Mouse (Mus musculus) forebrain, embryonic 11.5 days (tissue): ENCODE data around the gene Tsnax. TPM values are rescaled to one million over a fixed set of nuclear protein-coding genes. Genes with fewer than 3 reads are reported as not detected.
A peak's percentile ranks its signal among the peaks of the same experiment; 100 is the strongest.

Experiments
- ATAC-seq: fragments of 200-750 bp; cut with Nextera tagmentation; replicated peaks from 2 replicates; pipeline ENCODE4 v1.8.0; 2017; ENCODE audit warnings: moderate TSS enrichment; ENCODE audit not compliant: low FRiP score
- DNase-seq: peaks from one replicate; pipeline ENCODE4 v3.0.0-alpha.2; 2017; ENCODE audit warnings: low spot score
- H3K27ac ChIP-seq: fragments of 300-500 bp; sonication (generic); 2 replicates; pipeline ENCODE4 v1.5.1; 2014; ENCODE audit warnings: low read depth, low read length
- H3K27me3 ChIP-seq: fragments of 300-500 bp; sonication (generic); 2 replicates; pipeline ENCODE4 v1.6.1; 2014; ENCODE audit warnings: mild to moderate bottlenecking, low read length, mixed read lengths; ENCODE audit not compliant: control insufficient read depth, insufficient read depth
- H3K36me3 ChIP-seq: fragments of 300-500 bp; sonication (generic); 2 replicates; pipeline ENCODE4 v1.6.1; 2014; ENCODE audit warnings: mild to moderate bottlenecking, low read length, moderate library complexity, mixed read lengths; ENCODE audit not compliant: control insufficient read depth, insufficient read depth
- H3K4me1 ChIP-seq: fragments of 300-500 bp; sonication (generic); replicated peaks from 2 replicates; pipeline ENCODE4 v1.6.1; 2014; ENCODE audit warnings: low read length, mixed read lengths; ENCODE audit not compliant: control insufficient read depth, insufficient read depth
- H3K4me2 ChIP-seq: fragments of 300-500 bp; sonication (generic); 2 replicates; pipeline ENCODE4 v1.6.1; 2014; ENCODE audit warnings: low read depth, mild to moderate bottlenecking, low read length, moderate library complexity, mixed read lengths; ENCODE audit not compliant: severe bottlenecking
- H3K4me3 ChIP-seq: fragments of 300-500 bp; sonication (generic); 2 replicates; pipeline ENCODE4 v1.5.1; 2014; ENCODE audit warnings: low read depth, low read length
- H3K9ac ChIP-seq: fragments of 300-500 bp; sonication (generic); 2 replicates; pipeline ENCODE4 v1.6.1; 2014; ENCODE audit warnings: low read length
- H3K9me3 ChIP-seq: fragments of 300-500 bp; sonication (generic); 2 replicates; pipeline ENCODE4 v1.6.1; 2016; ENCODE audit warnings: low read length, mixed read lengths; ENCODE audit not compliant: control insufficient read depth
- WGBS: fragments of 180-500 bp; shearing (Covaris S2); extraction: QIAGEN DNeasy Blood & Tissue Kit; methylation state at CpG from one replicate; pipeline ENCODE4 v1.1.7; 2014; 5-methylcytosine and 5-hydroxymethylcytosine counted together
- polyA plus RNA-seq: library from polyadenylated mRNA; unstranded; fragments of >200 nt; fragmentation: Nextera tagmentation; extraction: Ambion mirVana; gene quantifications from 2 replicates; pipeline ENCODE4 v1.2.1, GENCODE M21; 2014

Gene Tsnax
- polyA plus RNA-seq, 1 experiment from 2014 or later: 126 TPM

GRCm38 (mm10) chr8:124980036-124980435 lies 32.8 kb upstream of the Tsnax start:
- no peaks in the 10 kb centered on the region for H3K4me1 ChIP-seq
- H3K27me3 ChIP-seq: no peaks in the 10 kb centered on the region
- H3K36me3 ChIP-seq: no peaks in the 10 kb centered on the region
- no peak overlapping the region for H3K27ac ChIP-seq
- H3K4me2 ChIP-seq: no peak overlapping the region
- DNase-seq: no peak
- no peak for ATAC-seq
- WGBS: 93% methylated on average over 3 of the region's 3 CpGs
- H3K9ac ChIP-seq: no peak overlapping the region
- no peaks in the 10 kb centered on the region for H3K9me3 ChIP-seq
- H3K4me3 ChIP-seq: no peak overlapping the region

GRCm38 (mm10) chr8:124980828-124981227 lies 32.0 kb upstream of the Tsnax start:
- no peaks in the 10 kb centered on the region for H3K27me3 ChIP-seq
- no peak for ATAC-seq
- no peak overlapping the region for H3K4me2 ChIP-seq
- no peaks in the 10 kb centered on the region for H3K4me1 ChIP-seq
- H3K9me3 ChIP-seq: no peaks in the 10 kb centered on the region
- H3K36me3 ChIP-seq: no peaks in the 10 kb centered on the region
- no peak for DNase-seq
- 80% methylated on average over 8 of the region's 8 CpGs for WGBS
- no peak overlapping the region for H3K27ac ChIP-seq
- H3K4me3 ChIP-seq: no peak overlapping the region
- no peak overlapping the region for H3K9ac ChIP-seq

- H3K36me3 ChIP-seq: no peaks in the 10 kb centered on the region
- no peak overlapping the region for H3K27ac ChIP-seq
- no peak overlapping the region for H3K4me3 ChIP-seq
- H3K9me3 ChIP-seq: no peaks in the 10 kb centered on the region
- H3K4me2 ChIP-seq: no peak overlapping the region
- DNase-seq (peak; percentile 48), ATAC-seq (no peak)
- H3K9ac ChIP-seq: no peak overlapping the region
- H3K27me3 ChIP-seq: no peaks in the 10 kb centered on the region
- no peaks in the 10 kb centered on the region for H3K4me1 ChIP-seq
- 21% methylated on average over 17 of the region's 17 CpGs for WGBS
Observed at GRCm38 (mm10) chr8:124990923-124991667, 21.7 kb upstream of the Tsnax start.

- no peaks in the 10 kb centered on the region for H3K9me3 ChIP-seq
- H3K27ac ChIP-seq: no peak overlapping the region
- no peak overlapping the region for H3K9ac ChIP-seq
- no peaks in the 10 kb centered on the region for H3K36me3 ChIP-seq
- no peaks in the 10 kb centered on the region for H3K27me3 ChIP-seq
- 29% methylated on average over 6 of the region's 6 CpGs for WGBS
- H3K4me1 ChIP-seq: no peaks in the 10 kb centered on the region
- ATAC-seq: no peak
- no peak for DNase-seq
- no peak overlapping the region for H3K4me3 ChIP-seq
- H3K4me2 ChIP-seq: no peak overlapping the region
Observed at GRCm38 (mm10) chr8:124991668-124991926, 21.2 kb upstream of the Tsnax start.

- Histone ChIP-seq H3K4me1 (no peaks in the 10 kb centered on the region), H3K4me3 (no peak overlapping the region)
- 72% methylated on average over 2 of the region's 2 CpGs for WGBS
Observed at GRCm38 (mm10) chr8:124995776-124996175, 17.0 kb upstream of the Tsnax start.

GRCm38 (mm10) chr8:125024085-125024484 lies 11.3 kb downstream of the Tsnax start:
- H3K9ac ChIP-seq: no peak overlapping the region
- ATAC-seq (no peak), DNase-seq (no peak)
- no peaks in the 10 kb centered on the region for H3K27me3 ChIP-seq
- H3K4me3 ChIP-seq: no peak overlapping the region
- no peaks in the 10 kb centered on the region for H3K4me1 ChIP-seq
- no peak overlapping the region for H3K4me2 ChIP-seq
- 92% methylated on average over 8 of the region's 8 CpGs for WGBS
- H3K27ac ChIP-seq: no peak overlapping the region
- H3K36me3 ChIP-seq: peaks cover 6% of the 10 kb centered on the region
- no peaks in the 10 kb centered on the region for H3K9me3 ChIP-seq

More at GRCm38 (mm10) chr8:124995776-124996175, 17.0 kb upstream of the Tsnax start:
- no peak overlapping the region for H3K27ac ChIP-seq
- DNase-seq (peak; percentile 16), ATAC-seq (no peak)
- no peak overlapping the region for H3K9ac ChIP-seq
- no peaks in the 10 kb centered on the region for H3K27me3 ChIP-seq
- no peak overlapping the region for H3K4me2 ChIP-seq
- H3K9me3 ChIP-seq: peaks cover 7% of the 10 kb centered on the region; the same call in 1 of the 2 replicates
- no peaks in the 10 kb centered on the region for H3K36me3 ChIP-seq

- Histone ChIP-seq H3K9me3 (no peaks in the 10 kb centered on the region), H3K27me3 (no peaks in the 10 kb centered on the region), H3K36me3 (peaks cover 8% of the 10 kb centered on the region), H3K9ac (no peak overlapping the region), H3K27ac (no peak overlapping the region), H3K4me2 (no peak overlapping the region), H3K4me3 (no peak overlapping the region), H3K4me1 (no peaks in the 10 kb centered on the region)
- DNase-seq (no peak), ATAC-seq (no peak)
- WGBS: 93% methylated on average over 3 of the region's 3 CpGs
Observed at GRCm38 (mm10) chr8:125027211-125027610, 14.4 kb downstream of the Tsnax start.

- no peak overlapping the region for H3K27ac ChIP-seq
- DNase-seq (peak; percentile 32), ATAC-seq (no peak)
- 87% methylated on average over 5 of the region's 5 CpGs for WGBS
- H3K4me3 ChIP-seq: no peak overlapping the region
- H3K4me1 ChIP-seq: no peaks in the 10 kb centered on the region
- H3K27me3 ChIP-seq: no peaks in the 10 kb centered on the region
- no peak overlapping the region for H3K4me2 ChIP-seq
- H3K9me3 ChIP-seq: no peaks in the 10 kb centered on the region
- peaks cover 8% of the 10 kb centered on the region for H3K36me3 ChIP-seq
- no peak overlapping the region for H3K9ac ChIP-seq
Observed at GRCm38 (mm10) chr8:125028841-125029240, 16.0 kb downstream of the Tsnax start.

- Histone ChIP-seq H3K27me3 (no peaks in the 10 kb centered on the region), H3K4me1 (no peaks in the 10 kb centered on the region), H3K36me3 (peaks cover 5% of the 10 kb centered on the region; the same call in 1 of the 2 replicates), H3K4me3 (no peak overlapping the region), H3K9me3 (no peaks in the 10 kb centered on the region), H3K27ac (no peak overlapping the region), H3K4me2 (no peak overlapping the region), H3K9ac (no peak overlapping the region)
- 89% methylated on average over 5 of the region's 5 CpGs for WGBS
- ATAC-seq: no peak
- peak; percentile 9 for DNase-seq
Observed at GRCm38 (mm10) chr8:125031276-125031675, 18.5 kb downstream of the Tsnax start.
